Mouse (Mus musculus) gastrocnemius, adult 18-20 months (tissue): ENCODE measurements around the gene Alg13. TPM values are rescaled to one million over a fixed set of nuclear protein-coding genes. Genes with fewer than 3 reads are reported as not detected.

ENCODE experiments used
- DNase-seq: peaks from one replicate; pipeline ENCODE4 v3.0.0; 2021; ENCODE audit warnings: low spot score
- long read RNA-seq, 2 experiments: library from polyadenylated mRNA; stranded (forward); transcript quantifications; one replicate each; pipeline ENCODE4 v2.0.0; 2021
- total RNA-seq, 2 experiments: library from RNA; stranded (reverse); gene quantifications; 2 replicates each; pipeline ENCODE4 v1.2.3; 2021

Alg13 gene
- 1 to 10 TPM; 6.0 to 6.3 TPM for total RNA-seq
- long read RNA-seq, experiment 1, partial matches to known transcripts, result 0 of 3 reads
- long read RNA-seq, experiment 1, other reads (novel, unspliced or antisense), result 1 of 3 reads
- long read RNA-seq, experiment 2, partial matches to known transcripts, result 0 of 3 reads
- long read RNA-seq, experiment 2, other reads (novel, unspliced or antisense), result 2 of 3 reads

DNA sequence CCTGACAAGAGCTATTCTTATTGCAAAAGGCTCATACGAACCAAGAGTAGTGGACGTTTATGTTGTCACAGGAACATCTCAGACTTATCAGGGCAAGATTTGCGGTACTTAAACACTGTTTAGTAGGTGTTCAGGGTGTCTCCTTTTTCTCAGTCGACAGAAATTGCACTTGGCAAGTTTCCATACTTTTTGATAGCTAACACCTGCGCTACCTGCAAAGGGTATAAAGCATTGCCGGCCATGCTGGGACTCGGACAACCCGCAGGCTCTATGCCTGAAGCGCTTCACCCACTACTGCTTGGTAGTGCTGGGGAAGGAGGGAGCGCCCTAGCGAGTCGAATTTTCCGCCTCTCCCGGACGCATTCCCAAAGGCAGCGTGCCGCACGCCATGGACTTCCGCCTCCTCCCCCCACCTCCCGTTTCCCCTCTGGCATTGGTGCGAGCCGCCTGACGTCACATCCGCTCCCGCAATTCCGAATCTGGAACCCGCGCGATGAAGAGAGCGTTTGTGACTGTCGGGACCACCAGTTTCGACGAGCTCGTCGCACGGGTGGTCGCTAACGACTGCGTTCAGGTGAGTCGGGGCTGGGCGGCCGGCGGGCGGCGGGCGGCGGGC lies at the start of gene Alg13:
Gene Alg13, plus strand, starts transcription at position 257 of the 616 bp plus-strand sequence.
- peak; percentile 75 for DNase-seq

GRCm38 (mm10) chrX:144268606-144269005 lies 49.0 kb upstream of the Alg13 start:
- DNase-seq, result no peak

- DNase-seq, result no peak
Measured at GRCm38 (mm10) chrX:144301476-144301875, 16.1 kb upstream of the Alg13 start.

GRCm38 (mm10) chrX:144305659-144306058 lies 11.9 kb upstream of the Alg13 start:
- DNase-seq, result no peak

DNA sequence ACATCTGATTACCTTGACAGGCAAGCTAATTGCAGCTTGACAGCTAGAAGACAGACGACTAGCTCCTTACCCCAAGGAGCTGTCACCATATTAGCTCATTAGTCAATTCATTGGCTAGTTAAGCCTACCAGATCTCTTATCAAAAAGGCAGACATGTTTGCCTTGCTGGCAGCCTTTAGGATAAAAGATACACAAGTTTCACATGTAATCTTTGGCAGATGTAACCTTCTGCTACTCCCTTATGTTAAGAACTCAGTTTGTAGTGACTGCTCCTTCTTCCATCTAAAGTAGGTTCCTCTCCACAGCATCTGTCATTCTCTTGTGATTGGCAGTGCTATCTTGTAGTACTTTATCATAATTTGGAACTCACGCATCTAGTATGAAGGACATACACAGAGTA lies 3.6 kb upstream of the Alg13 start:
- no peak for DNase-seq

DNA sequence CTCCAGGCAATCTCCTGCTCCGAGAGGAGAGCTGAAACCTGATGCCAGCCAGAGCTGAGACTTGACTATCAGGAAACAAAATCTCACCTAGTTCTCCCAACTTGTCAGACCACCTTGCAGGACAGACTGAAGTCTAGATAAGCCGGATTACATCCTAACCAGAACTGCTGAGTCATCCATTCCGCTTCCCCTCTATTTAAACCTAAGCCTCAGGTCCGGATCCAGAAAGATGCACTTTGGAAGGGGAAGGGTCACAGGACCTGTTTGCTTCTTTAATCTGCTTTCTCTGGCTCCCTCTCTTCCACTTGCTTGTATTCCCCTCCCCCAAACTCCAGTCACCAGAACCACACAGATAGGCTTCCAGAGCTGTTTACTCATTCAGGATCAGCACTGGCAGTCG lies 2.6 kb upstream of the Alg13 start:
- no peak for DNase-seq

DNA sequence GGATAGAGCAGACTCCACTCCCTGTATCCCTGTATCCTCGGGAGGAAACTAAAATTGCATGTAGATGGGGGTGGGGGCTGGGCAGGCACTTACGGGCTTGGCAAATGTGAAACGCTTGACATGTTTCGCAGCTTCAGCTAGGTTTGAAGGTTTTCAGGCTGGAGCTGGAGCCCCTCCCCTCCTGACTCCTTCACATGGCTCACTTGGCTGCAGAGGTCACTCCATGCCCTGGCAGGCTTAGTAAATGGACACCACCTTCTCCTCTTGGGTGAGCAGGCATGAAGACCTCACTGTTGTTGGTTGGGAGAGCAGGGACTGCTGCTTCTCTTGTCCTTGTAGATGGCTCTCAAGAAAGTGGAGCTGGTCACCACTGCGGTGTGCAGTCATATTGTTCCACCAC lies 1.6 kb upstream of the Alg13 start:
- no peak for DNase-seq

DNA sequence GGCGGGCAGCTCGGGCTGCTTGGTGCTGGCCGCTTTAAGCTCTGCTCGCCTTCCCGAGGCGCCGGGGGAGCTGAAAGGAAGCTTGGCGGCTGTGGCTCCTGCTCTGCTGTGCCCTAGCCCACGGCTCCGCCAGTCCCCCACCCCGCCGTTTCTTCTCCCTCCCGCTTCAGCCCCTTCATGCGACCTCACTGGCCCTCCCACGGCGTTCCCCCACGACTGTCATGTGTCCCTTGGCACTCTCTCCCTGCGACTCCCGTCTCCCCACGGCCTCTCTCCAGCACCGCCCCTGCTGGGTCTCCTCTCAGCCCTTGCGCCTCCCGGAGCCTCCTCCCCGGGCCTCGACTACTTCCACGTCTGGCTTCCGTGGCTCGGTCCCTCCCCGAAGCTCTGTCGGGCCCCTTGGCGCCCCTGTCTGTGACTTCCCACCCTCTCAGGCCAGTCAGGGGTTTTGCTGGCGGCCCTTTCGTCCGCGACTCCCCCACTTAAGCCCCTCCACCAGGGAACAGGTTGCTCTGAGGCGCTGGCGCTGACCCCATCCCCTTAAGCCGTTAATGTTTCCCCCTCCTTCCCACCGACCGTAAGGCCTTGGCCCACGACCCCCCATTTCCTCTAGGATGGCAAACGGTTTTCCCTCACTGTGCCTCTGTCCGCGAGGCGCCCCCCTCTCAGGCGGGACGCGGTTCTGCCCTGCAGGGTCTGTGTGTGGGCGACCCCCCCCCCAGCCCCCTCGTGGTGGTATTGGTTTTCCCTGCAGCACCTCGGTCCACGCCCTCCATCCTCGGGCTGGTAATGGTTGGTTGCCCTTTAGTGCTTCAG lies 768 bp downstream of the Alg13 start:
- DNase-seq, result peak; percentile 2

DNA sequence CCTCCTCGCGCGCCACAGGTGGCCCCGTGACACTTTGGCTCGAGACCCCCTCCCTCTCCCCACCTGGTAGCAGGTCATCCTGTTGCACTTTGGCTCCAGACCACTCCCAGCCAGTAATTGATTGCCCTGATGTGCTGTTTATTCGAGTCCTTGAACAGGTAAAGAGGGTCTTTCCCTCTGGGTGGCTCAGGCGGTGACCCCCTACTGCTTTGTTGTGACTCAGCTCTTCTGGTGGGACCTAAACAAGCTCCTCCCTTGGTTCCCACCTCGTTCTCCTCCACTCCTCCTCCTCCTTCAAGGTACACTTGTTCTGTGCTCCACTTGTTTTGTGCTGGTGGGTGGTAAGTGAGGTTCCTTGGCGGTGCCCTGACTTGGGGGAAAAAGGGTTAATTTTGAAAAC lies 1.8 kb downstream of the Alg13 start:
- no peak for DNase-seq

DNA sequence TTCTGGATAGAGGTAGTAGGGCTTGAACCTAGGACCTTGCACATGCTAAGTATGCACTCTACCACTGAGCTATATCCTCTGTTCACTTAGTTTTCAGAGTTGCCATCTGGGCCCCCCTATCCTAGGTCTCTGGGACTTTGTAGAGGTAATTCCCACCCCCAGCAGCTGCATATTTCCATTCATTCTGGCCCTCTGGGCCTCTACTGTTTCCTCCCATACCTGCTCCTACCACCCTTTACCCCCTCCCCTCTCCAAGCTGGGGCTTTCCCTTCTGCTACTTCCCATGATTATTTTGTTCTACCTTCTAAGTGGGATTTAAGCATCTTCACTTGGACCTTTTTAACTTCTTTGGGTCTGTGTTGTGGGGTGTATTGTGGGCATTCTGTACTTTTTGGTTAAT lies 7.8 kb downstream of the Alg13 start:
- no peak for DNase-seq

- no peak for DNase-seq
Measured at GRCm38 (mm10) chrX:144335332-144336015, 17.9 kb downstream of the Alg13 start.

- no peak for DNase-seq
Measured at GRCm38 (mm10) chrX:144337938-144338337, 20.3 kb downstream of the Alg13 start.

DNA sequence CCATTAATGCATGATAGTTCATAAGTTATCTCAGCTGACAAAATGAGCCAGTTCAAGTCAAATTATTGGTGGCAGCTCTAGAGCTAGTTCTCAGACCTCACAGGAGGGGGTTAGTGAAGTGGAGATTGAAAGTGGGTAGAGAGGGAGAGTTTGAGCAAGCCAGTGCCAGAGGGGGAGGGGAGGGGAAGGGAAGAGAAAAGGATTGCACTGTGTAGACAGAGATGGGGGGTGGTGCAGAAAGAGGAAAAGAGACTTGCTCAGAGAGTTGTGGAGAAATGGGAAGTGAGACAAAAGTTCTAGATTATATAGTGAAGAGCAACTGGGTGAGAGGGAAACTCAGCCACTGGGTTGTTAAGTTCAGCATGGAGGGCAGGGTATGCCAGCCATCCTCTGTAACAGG lies 20.8 kb downstream of the Alg13 start:
- DNase-seq, result no peak

DNA sequence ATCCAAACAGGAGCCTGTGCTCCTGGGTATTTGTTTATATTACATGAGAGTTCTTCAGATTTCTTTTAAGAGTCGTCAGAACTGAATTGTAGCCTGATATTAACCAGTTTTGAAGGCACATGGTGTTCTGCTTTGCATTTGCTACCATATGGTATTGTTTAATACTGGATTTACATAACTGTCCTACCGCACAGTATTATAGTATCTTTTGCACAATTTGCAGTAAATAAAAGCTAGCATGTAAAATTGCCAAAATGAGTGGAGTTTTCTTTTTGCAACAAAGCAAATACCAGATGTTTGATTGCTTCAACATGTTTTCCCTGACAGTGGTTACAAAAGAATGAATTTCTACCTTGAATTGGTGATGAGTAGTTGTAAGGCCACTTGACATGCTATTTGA lies 56.6 kb downstream of the Alg13 start:
- no peak for DNase-seq

DNA sequence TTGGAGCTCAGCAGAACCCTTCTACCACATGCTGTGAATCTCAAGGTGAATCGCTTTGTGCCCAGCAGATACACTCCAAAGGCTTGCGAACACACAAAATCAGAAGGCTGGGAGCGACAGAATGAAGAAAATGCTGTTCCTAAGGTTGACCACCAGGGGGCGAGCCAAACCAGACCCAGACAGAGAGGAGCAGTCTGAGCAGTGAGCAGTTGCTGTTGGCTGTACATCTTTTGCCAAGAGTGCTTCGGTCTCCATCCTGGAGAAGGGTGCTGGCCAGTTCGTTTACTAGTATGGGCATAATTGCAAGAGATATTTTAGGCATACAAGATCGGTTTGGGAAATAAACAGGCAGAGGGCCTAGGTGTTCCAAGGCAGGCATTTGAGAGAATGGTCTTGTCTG lies 85.9 kb downstream of the Alg13 start:
- peak; percentile 13 for DNase-seq

GRCm38 (mm10) chrX:144408036-144408435 lies 90.4 kb downstream of the Alg13 start:
- DNase-seq, result no peak

DNA sequence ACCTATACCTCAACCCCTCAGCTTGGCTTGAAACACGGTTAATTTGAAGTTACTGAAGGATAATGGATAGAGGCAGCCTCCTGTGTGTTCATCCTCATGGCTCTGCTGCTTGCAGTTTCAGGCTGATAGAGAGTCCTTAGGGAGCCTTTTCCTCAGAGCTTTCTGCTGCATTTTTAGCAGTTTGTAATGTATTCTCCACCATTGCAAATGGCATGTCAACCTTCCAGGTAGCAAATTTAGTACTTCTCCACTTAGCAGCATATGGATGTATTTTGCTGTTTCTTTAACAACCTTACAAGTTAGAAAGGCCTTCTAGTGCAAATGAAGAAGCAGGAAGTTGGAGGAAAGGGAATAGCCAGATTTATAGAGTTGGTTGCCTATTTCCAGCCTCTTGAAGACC lies 102.7 kb downstream of the Alg13 start:
- DNase-seq, result no peak

- DNase-seq, result no peak
Measured at GRCm38 (mm10) chrX:144421091-144421490, 103.5 kb downstream of the Alg13 start.

GRCm38 (mm10) chrX:144423848-144424247 lies 106.2 kb downstream of the Alg13 start:
- no peak for DNase-seq
